Mouse (Mus musculus) naive thymus-derived CD4-positive, alpha-beta T cell, adult 2 months (primary cell): ENCODE results near the gene Mixl1.

Experiments used
- DNase-seq: peaks from one replicate; pipeline ENCODE4 v3.0.0-alpha.2; 2011; ENCODE audit warnings: low read depth

The Mixl1 gene

DNA sequence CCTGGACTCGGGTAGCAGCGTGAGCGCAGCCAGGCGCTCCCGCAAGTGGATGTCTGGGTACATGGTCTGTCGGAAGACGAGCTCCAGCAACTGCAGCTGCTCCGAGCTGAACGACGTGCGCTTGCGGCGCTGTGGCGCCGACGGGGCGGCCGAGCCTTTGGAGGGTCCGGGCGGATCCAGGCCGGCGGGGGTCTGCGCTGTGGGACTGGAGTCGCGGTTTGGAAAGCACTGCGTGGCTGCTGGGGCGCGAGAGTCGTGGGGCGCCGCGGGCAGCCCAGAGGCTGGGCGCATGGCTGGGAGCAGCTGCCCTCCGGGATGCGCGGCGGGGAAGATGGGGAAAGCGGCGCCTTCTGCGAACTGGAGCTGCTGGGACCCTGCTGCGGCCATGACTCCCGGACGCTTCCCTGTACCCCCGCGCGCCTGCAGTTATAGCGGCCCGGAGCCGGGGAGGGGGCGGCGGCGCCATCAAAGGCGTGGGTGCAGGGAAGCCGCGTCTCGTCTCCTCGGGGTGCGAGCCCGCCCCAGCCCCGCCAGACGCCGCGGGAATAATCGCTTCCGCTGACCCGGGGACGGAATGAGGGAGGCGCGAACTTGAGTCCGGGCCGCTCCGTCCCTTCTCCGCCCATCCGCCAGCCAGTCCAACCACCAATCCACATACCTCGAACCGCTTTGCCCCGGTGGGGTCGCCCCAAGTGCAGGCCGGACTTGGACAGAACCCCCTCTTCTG, at the start of gene Mixl1:
Gene Mixl1 (minus strand): TSS at position 409 of the 727 bp plus-strand sequence.
- DNase-seq = no peak

DNA sequence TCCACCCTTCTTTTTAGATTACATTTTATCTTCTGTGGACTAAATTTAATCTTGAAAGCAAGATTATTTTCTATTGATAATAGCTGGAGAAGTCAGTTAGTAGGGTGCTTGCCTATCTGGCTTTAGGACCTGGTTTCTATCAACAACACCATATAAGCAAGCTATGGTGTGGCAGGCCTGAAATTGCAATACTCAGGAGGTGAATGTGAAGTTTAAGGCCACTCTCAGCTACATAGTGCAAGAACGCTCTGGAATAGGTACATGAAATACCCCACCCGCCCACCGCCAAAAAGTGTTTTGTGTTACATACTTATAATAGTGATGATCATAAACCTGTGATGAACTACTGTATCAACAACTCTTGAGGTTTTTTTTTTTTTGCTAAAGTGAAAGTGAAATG, 32.4 kb upstream of the Mixl1 start:
- DNase-seq = peak; percentile 22

DNA sequence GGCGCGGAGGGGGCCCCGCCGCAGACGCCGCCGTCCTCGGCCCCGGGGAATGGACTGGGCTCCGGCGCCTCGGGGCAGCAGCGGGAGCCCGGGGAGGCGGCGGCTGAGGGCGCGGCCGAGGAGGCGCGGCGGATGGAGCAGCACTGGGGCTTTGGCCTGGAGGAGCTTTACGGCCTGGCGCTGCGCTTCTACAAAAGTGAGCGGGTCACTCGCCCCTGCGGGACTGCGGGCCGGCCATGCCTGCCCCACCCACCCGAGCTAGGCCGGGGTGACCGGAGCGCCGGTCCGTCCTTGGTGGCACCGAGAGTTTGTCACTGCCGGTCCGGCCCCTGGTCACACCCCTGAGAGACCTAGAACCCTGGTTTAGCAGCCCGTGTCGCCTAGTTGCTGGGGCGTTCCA, 29.3 kb upstream of the Mixl1 start:
- no peak for DNase-seq

DNA sequence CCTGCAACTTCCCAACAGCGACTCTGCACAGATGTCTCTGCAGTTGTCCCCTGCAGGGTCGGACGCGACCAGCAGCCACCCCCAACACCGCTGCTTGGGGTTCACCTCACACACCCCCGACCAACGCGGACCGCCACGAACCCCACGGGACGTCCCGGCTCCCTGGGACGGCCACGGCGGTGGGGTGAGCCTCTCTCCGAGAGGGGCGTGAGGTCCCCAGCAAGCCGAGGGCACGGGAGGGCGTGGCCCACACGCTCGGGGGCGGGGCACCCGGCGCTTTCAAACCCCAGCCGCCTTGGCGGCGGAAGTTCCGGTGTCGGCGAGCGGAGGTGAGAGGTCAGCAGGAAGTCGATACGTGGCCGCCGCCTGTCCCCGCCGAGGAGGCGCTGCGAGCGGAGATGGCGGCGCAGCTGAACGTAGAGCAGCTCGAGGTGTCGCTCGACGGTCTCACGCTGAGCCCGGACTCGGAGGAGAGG, 28.9 kb upstream of the Mixl1 start, which contains the start of gene Acbd3:
Gene Acbd3 (plus strand): TSS at position 340 of the 476 bp plus-strand sequence.
- peak; percentile 91 for DNase-seq

DNA sequence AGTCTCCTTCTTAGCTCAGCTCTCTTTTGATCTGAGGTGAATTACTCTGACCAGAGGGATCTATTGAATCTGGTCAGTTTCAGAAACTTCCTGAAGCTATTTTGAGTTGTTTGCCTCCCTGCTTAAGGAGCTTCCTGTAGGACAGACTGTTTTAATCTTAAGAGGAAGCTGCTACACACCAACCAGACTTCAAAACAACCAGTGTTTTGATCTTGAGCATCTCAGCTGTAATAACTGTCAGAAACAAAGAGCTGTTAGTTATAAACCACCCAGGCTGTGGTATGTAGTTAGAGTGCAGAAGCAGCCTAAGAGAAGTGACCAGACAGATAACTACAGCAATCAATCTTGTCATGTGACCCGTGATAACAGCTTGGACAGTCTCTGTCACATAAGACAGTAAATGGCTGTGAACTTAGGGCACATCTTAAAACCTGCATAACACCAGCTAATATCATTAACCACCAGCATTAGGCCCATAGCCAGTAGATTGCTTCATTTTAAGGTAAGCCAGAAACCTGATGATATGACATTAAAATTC, 26.9 kb upstream of the Mixl1 start:
- peak; percentile 60 for DNase-seq

DNA sequence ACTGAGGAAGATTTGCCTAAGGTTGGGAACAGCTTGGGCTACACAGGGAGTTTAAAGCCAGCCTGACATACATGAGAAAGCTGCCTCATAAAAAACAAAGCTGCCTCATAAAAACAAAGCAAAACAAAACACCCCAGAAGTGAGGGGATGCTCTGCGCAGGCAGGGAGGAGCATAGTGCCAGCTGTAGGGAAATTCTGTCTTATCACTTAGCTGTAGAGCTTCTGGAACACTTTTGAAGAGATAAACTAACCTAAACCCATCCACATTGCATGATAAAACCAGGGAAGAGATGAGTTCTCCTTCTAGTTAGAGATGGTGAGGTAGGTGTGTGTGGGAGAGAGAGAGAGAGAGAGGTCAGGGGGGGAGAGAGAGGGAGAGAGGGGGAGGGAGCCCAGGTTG, 25.8 kb upstream of the Mixl1 start:
- DNase-seq = no peak

DNA sequence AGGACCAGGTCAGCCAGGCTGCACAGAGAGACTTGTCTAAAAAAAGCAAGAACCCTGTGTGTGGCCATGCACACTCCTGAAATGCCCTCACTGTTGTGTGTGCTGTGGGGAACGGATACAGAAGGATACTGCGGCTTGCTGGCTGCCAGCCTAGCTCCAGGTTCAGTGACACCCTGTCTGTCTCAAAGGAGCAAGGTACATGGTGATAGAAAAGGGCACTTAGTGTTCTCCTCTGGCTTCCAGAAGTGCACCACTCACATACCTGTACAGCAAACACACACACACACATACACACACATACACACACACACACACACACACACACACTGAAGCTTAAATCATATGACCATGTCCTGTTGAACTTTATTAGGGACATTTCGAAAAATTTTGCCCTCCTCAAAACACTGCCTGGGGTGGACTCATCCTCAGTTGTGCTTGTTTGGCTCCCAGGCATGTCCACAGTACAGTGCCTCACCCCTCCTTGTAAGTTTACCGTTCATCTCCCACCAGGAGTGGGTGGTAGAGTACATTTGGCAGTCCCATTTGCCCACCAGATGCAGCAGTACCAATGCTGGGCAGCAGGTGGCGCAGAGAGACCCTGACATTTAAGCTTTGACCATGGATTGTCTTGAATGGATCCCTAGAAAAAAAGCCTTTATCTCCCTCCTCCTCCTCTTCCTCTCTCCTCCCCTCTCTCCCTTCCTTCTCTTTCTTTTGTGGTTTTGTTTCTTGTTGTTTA, 23.3 kb upstream of the Mixl1 start:
- DNase-seq = peak; percentile 90

DNA sequence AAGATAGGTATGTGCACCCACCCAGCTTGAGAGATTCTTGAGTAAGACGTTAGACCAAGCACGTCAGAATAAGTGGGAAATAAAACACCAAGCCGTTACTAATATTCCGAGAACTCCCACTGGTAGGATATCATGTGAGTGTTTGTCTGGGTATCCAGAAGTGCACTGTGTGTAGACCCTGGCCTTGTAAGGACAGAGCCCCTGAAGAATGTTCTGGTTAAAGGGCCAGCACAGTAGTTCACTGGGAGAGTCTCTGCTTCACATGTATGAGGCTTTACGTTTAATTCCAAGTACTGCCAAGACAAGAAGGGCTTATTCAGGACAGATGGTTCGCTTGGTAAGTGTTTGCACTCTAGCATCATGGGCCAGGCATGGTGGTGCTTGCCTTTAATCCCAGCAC, 22.6 kb upstream of the Mixl1 start:
- DNase-seq = no peak

DNA sequence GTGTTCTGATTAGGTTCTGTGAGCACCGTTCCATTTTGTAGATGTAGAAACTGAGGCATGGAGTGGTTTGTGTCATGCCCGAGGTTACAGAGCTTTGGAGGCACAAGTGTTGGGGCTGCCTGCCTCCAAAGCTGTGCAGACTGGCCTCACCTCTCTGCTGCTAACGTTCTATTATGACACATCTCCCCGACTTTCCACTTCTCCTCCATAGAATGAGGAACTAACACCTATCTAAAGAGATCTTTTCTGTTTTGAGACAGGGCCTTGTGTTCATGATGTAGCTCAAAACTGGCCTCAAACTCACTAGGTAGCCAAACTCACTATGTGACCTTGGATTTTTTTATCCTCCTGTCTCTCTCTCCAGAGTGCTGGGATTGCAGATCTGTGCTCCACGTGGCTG, 21.9 kb upstream of the Mixl1 start:
- no peak for DNase-seq

DNA sequence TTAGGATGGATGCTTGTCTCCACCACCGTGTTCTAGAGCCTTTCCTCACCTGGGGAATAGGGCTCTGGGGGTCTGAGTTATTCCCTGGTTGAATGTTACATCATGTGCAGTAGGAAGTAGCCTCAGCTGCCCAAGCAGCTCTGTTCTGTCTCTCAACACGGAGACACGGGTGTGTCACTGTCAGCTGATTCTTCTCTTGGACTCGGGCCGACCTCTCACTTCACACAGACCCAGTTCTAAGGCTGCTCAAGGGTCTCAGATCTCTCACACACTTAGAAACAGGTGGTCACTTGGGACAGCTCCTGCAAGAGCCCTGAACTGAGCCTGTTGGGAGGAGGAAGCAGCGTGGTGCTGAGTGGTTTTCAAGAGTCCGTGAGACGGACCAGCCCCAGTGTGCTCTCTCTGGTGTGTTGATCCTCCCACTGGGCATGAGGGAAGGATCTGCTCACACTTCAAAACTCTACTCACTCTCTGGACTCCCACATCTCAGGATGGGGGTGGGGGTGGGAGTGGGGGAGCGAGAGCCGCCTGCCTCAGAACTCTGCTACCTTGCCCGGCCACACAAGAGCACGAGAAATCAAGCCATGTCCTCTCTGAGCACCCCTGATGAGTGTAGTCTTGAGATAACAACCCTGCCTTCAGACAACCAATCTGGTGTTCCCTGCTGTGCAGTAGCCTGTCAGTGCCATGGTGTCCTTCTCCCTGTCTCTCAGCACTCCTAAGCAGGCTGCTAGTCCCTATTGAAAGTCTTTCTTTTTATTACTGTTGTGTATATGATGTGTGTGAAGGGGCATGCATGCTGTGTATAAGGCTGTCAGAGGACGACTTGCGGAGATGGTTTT, 12.3 kb upstream of the Mixl1 start:
- DNase-seq = no peak

DNA sequence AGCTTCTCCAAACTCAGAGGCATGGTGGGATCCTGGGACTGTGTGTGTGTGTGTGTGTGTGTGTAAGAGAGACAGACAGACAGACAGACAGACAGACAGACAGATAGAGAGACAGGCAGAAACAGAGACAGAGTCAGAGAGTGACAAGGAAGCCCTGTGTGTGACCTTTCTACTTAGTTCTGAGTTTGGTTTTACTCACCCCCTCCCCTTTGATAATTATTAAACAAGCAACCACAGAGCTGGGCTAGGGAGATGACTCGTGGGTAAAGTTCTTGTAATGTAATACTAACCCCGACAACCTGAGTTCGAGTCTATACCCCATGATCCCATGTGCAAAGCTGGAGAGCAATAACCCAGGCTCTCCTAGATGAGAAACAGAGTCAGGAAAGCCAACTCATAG, 11.0 kb upstream of the Mixl1 start:
- no peak for DNase-seq

DNA sequence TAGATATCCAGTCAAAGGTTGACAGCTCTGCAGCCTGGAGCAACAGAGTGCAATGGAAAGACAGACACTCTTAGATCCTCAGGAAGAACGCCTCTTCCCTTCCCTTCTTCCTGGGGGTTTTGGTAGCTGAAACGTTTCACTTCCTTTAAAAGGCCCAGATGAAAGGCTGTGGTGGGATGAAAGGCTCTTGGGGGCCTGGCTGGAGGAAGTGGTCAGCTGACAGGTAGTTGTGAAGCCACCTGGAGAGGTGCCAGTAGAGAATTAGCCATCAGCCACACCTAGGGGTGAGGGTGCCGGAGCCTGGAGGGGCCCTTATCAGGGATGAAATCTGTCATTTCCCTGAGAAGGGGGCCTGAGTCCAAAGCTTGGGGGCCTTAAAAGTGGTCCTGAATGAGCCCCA, 10.5 kb upstream of the Mixl1 start:
- no peak for DNase-seq

DNA sequence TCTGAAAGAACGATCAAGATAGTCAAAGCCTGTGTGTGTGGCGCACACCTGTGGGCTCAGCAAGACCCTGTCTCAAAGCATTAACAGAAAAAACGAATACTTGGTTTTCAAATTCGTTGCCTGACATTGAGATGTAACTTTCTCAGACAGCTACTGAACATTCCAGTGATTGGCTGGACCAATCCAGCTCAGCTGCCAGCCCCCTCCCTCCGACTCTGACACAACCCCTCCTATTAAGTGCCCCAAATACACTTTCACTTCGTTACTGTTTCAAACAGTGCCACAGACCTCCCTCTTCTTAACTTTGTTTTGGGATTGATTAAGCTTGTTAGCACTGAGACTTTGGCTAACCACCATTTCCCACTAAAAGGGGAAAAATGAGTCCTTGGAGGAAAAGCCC, 6.6 kb upstream of the Mixl1 start:
- no peak for DNase-seq

DNA sequence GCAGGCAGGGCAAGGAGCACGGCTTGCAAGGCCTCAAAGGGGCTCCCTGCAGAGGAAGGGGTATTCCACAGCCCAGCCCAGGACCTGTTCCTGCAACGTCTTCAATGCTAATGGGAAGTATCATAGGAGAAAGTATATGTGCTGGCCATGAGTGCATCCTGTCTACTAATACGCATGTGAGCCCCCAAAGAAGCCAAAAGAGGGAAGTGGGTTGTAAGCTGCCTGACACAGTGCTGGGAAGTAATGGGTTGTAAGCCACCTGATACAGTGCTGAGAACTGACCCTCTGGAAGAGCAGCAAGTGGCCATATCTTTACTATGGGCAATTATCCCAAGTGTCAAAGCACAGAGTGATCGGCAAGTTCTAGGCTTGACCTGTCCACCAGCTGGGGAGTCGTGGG, 1.2 kb upstream of the Mixl1 start:
- no peak for DNase-seq

DNA sequence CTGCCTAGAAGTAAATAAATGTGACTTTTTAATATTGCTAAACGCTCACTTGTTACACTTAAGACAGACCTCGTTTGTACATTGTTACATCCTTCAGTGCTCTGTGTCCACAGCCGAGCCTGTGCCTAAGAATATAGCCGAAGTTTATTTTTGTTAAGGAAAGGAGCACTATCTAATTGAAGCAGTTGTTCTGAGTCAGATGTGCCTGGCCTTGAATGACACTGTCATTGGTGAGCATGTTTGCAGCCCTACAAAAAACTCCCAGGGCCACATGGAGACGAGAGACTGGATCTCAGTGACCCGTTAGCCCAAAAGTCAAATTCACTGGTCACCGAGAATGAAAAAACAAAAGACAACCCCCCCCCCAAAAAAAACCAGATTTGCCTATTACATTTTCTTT, 5.5 kb downstream of the Mixl1 start:
- no peak for DNase-seq
